Mouse (Mus musculus) liver, adult 2 months (tissue): ENCODE results near the gene Tmigd1. TPM values are rescaled to one million over a fixed set of nuclear protein-coding genes. Genes with fewer than 3 reads are reported as not detected.
A peak's percentile ranks its signal among the peaks of the same experiment; 100 is the strongest.

Experiments used
- DNase-seq: peaks from one replicate; pipeline ENCODE4 v3.0.0-alpha.2; 2011; ENCODE audit warnings: low read depth, low spot score; ENCODE audit errors: extremely low read depth
- H3K27ac ChIP-seq: fragments of 200-500 bp; replicated peaks from 2 replicates; pipeline ENCODE4 v1.5.1; 2012; ENCODE audit warnings: low read depth, mild to moderate bottlenecking, control low read depth, inconsistent platforms, low read length; ENCODE audit not compliant: insufficient read depth
- H3K27me3 ChIP-seq: fragments of 200-500 bp; 2 replicates; pipeline ENCODE4 v1.6.1; 2012; ENCODE audit warnings: mild to moderate bottlenecking, moderate library complexity, low read length, inconsistent platforms; ENCODE audit not compliant: control insufficient read depth, insufficient read depth
- H3K36me3 ChIP-seq: fragments of 200-500 bp; 2 replicates; pipeline ENCODE4 v1.6.1; 2012; ENCODE audit warnings: low read length, inconsistent platforms; ENCODE audit not compliant: control insufficient read depth, insufficient read depth
- H3K4me1 ChIP-seq: fragments of 200-500 bp; 2 replicates; pipeline ENCODE4 v1.6.1; 2011; ENCODE audit warnings: low read length; ENCODE audit not compliant: control insufficient read depth, insufficient read depth
- H3K4me3 ChIP-seq: fragments of 200-500 bp; 2 replicates; pipeline ENCODE4 v1.5.1; 2011; ENCODE audit warnings: low read depth, mild to moderate bottlenecking, control low read depth, low read length, moderate library complexity; ENCODE audit not compliant: insufficient read depth
- H3K79me2 ChIP-seq: fragments of 200-500 bp; 2 replicates; pipeline ENCODE4 v1.6.1; 2012; ENCODE audit warnings: inconsistent platforms, mild to moderate bottlenecking, low read length, moderate library complexity; ENCODE audit not compliant: control insufficient read depth, insufficient read depth
- H3K9ac ChIP-seq: fragments of 200-500 bp; 2 replicates; pipeline ENCODE4 v1.6.1; 2012; ENCODE audit warnings: low read depth, mild to moderate bottlenecking, control low read depth, inconsistent platforms, low read length
- CTCF ChIP-seq: fragments of 200-500 bp; IDR thresholded peaks from 2 replicates; pipeline ENCODE4 v1.5.1; 2011; ENCODE audit warnings: low read depth, low read length, control low read depth
- POLR2A ChIP-seq: fragments of 200-500 bp; IDR thresholded peaks from 2 replicates; pipeline ENCODE4 v1.6.1; 2011; ENCODE audit warnings: low read length, control low read depth; ENCODE audit not compliant: insufficient read depth; ENCODE audit errors: extremely low read depth
- whole genome bisulfite sequencing: fragments of 180-500 bp; shearing (Covaris S2); methylation state at CpG from one replicate; pipeline ENCODE4 v1.1.7; 2018; 5-methylcytosine and 5-hydroxymethylcytosine counted together
- polyA plus RNA-seq: library from polyadenylated mRNA; depleted of rRNA; stranded (reverse); fragments of >200 nt; gene quantifications from 2 replicates; pipeline ENCODE4 v1.2.3, GENCODE M21; 2012; rRNA removed
- total RNA-seq: library from RNA; depleted of rRNA; stranded (reverse); fragments of >200 nt; gene quantifications from 2 replicates; pipeline ENCODE4 v1.2.3, GENCODE M21; 2014; rRNA removed

The Tmigd1 gene
- total RNA-seq (not detected in 2 replicates), polyA plus RNA-seq (not detected in 2 replicates)

DNA sequence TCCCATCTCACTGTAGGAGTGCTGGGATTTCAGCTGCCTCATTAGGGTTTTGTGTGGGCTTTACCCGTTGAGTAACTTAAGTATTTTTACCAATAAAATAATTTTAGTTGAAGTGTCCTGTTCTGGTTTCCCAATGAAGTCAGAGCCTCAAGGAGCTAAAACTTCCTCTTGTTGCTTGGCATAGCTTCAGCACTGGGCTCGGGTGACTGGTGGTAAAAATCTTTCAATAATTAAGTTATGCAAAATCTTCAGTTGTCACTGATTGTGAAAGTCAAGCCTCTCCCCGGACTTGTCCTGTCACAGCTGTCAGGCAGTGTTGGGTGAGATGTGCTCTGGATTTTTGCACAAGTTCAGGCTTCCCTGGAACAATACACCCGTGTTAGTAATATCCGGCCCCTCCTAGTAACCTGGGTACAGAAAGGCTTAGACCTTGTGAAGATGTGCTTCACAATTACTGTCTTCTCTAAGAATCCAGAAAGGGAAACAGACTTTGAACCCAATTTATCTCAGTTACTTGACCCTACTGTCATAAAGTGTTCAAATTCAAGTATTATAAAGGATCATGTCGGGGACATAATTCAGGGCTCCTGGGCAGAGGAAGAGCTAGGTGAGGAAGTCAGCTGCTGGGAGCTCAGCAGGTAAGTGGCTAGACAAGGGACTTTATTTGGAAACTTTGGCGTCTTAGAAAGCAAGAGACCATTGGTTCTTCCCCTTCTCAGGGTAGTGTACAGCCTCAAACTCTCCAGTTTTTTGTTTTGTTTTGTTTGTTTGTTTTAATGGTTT, at the start of gene Tmigd1:
Gene Tmigd1, plus strand, starts transcription at position 581 of the 783 bp plus-strand sequence.
- Histone ChIP-seq H3K27ac (no peak within 1 kb of the TSS), H3K36me3 (no peaks in the 10 kb centered on the region), H3K9ac (no peak within 1 kb of the TSS), H3K4me3 (no peak within 1 kb of the TSS), H3K4me1 (peaks cover 10% of the 10 kb centered on the region), H3K27me3 (no peaks in the 10 kb centered on the region), H3K79me2 (no peaks in the 10 kb centered on the region)
- TF ChIP-seq POLR2A (no peak), CTCF (no peak)
- WGBS, result 72% methylated on average over 7 of the region's 7 CpGs
- DNase-seq, result no peak

DNA sequence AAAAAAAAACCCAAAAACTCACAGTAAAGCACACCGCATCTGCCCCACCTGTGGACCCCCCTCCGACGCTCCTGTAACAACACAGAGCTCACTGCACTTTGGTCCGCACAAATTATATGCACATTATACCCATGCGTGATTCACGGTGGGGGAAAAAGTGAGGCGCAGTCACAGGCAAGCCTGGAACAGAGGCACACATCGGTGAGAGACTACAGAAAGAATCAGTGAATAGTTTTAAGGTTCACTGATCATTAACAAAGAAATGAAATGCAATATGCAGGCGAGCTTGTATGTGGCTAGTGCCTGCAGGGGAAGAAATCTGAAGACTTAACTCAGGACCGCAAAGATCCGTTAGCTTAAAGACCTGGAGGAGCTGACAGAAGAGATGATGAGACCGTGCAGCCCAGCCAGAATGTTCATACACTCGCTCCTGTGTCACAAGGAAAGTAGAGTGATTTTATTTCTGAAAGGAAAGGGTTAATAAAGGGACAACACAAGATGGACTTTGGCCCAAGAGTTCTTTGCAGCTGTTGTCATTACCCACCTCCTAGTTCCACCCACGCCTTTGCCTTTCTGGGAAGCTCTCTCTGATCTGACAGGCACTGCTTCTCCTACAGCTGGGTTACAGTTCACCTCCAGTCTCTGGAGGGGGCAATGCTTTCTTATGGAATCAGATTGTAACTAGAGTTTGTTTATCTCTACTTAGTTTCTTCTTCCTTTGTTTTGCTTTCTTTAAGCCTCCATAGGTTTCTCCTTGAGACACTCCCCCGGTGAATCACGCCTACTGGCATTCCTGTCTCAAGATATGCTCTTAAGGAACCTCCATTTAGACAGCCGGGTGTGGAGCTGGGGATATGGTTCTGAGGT, 47.3 kb upstream of the Tmigd1 start:
- peaks cover 2% of the 10 kb centered on the region; the same call in 1 of the 2 replicates for H3K4me1 ChIP-seq
- H3K36me3 ChIP-seq, result no peaks in the 10 kb centered on the region
- no peaks in the 10 kb centered on the region for H3K79me2 ChIP-seq
- peak overlapping the region; percentile 13; the same call in 1 of the 2 replicates for H3K4me3 ChIP-seq
- peak overlapping the region; percentile 22; the same call in 1 of the 2 replicates for H3K27ac ChIP-seq
- DNase-seq, result peak; percentile 74
- TF ChIP-seq CTCF, result no peak
- no peak for TF ChIP-seq POLR2A
- WGBS, result 35% methylated on average over 17 of the region's 17 CpGs
- H3K27me3 ChIP-seq, result no peaks in the 10 kb centered on the region
- H3K9ac ChIP-seq, result no peak overlapping the region

DNA sequence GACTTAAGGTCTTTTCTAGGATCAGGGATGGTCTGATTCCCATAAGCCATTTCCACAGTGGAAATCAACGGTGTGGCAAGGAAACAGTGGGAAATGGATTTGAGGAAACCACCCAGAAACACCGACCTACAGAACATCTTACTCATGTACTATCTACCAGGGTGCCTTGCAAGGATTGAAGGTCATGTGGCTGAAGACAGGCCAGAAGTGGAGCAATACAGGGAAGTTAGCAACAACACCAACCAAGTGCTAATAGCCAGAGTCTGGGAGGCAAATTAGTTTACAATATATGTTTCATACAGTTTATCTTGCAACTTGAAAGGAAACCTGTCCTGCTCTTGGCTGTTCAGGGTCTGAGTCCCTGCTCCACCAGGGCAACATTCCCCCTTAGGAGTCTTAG, 45.4 kb upstream of the Tmigd1 start:
- Histone ChIP-seq H3K4me3 (no peak overlapping the region), H3K27ac (no peak overlapping the region), H3K27me3 (no peaks in the 10 kb centered on the region), H3K36me3 (no peaks in the 10 kb centered on the region), H3K79me2 (no peaks in the 10 kb centered on the region), H3K9ac (no peak overlapping the region), H3K4me1 (peaks cover 2% of the 10 kb centered on the region; the same call in 1 of the 2 replicates)
- no peak for DNase-seq
- WGBS, result 73% methylated on average over 2 of the region's 2 CpGs
- TF ChIP-seq POLR2A (no peak), CTCF (no peak)

DNA sequence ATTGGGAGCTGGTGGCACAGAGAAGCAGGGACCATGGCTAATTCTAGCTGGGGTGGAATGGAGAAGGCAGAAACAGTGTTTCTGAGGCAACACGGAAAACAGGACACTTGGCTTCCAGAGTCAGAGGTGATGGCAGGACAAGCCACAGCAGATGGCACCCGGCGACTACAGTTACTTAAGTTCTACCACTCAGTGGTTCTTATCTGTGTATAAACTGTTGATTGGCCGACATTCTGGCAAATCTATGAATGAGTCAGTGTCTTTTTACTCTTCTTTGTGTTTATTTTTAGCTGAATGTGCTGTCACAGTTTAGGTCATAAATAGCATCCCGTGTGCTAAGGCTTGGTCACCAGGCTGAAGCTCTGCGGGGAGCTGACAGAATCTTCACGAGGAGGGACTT, 44.8 kb upstream of the Tmigd1 start:
- no peak for DNase-seq
- Histone ChIP-seq H3K36me3 (no peaks in the 10 kb centered on the region), H3K27ac (no peak overlapping the region), H3K27me3 (no peaks in the 10 kb centered on the region), H3K9ac (no peak overlapping the region), H3K4me1 (peaks cover 2% of the 10 kb centered on the region; the same call in 1 of the 2 replicates), H3K79me2 (no peaks in the 10 kb centered on the region), H3K4me3 (no peak overlapping the region)
- 0 out of 2 replicates have a peak, but pooled peaks have one; percentile 11 for TF ChIP-seq CTCF
- TF ChIP-seq POLR2A, result no peak
- WGBS, result 45% methylated on average over 7 of the region's 7 CpGs

DNA sequence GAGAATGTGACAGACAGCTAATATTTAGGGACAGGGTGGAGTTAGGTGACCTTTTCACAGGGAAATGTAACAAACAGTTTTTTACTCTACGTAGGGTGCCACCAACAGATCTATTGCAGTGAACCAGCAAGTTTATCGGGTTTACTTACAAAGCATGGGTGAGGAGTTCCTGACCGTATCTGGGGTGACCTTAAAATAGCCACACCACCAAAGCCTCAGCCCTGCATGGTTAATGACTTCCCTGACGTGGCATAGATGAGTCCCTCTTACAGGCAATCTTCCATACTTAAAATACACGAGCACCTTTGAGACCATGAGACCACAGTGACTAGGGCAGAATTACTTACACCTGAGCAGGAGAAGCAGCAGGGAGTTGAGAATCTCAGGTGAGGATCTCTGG, 43.2 kb upstream of the Tmigd1 start:
- WGBS, result 74% methylated on average over 5 of the region's 5 CpGs
- Histone ChIP-seq H3K27me3 (no peaks in the 10 kb centered on the region), H3K36me3 (no peaks in the 10 kb centered on the region), H3K79me2 (no peaks in the 10 kb centered on the region), H3K4me1 (peaks cover 2% of the 10 kb centered on the region; the same call in 1 of the 2 replicates), H3K9ac (no peak overlapping the region), H3K4me3 (no peak overlapping the region), H3K27ac (no peak overlapping the region)
- no peak for TF ChIP-seq POLR2A
- no peak for TF ChIP-seq CTCF
- no peak for DNase-seq

DNA sequence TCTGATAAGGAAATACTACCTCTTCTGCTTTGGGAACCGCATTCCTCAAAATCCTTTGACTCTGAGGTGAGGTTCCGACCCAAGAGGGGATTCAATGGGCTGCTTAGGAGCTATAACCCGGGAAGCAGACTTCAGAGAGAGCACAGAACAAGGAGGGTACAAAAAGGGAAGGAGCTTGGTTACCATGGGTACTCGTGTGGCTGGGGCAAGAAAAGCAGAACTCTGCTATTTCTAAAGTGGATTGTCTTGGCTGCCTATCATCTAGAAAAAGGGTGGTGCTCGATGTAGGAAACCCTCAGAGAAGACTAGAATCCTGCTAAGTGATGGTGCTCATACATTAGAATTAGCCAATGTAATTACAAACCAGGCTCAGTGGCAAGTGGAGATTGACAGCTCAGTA, 42.7 kb upstream of the Tmigd1 start:
- Histone ChIP-seq H3K9ac (no peak overlapping the region), H3K36me3 (no peaks in the 10 kb centered on the region), H3K4me3 (no peak overlapping the region), H3K27ac (no peak overlapping the region), H3K79me2 (no peaks in the 10 kb centered on the region), H3K4me1 (peaks cover 2% of the 10 kb centered on the region; the same call in 1 of the 2 replicates), H3K27me3 (no peaks in the 10 kb centered on the region)
- 83% methylated on average over 5 of the region's 5 CpGs for WGBS
- TF ChIP-seq CTCF (no peak), POLR2A (no peak)
- no peak for DNase-seq
